Mouse (Mus musculus) bone marrow macrophage, adult 2 months (primary cell): ENCODE measurements at regions not wholly inside any gene's neighbourhood (a gene's known extent, or its start where the extent isn't known, plus 50 kb on each side); places are given as distances from the start of the nearest gene placed in this dataset.

Experiments used
- CTCF ChIP-seq: IDR thresholded peaks from 2 replicates; pipeline ENCODE4 v1.5.1; 2012; ENCODE audit warnings: low read depth, mild to moderate bottlenecking, low read length, moderate library complexity
- POLR2A ChIP-seq: IDR thresholded peaks from 2 replicates; pipeline ENCODE4 v1.6.1; 2012; ENCODE audit warnings: mild to moderate bottlenecking, low read depth, low read length, borderline replicate concordance

DNA sequence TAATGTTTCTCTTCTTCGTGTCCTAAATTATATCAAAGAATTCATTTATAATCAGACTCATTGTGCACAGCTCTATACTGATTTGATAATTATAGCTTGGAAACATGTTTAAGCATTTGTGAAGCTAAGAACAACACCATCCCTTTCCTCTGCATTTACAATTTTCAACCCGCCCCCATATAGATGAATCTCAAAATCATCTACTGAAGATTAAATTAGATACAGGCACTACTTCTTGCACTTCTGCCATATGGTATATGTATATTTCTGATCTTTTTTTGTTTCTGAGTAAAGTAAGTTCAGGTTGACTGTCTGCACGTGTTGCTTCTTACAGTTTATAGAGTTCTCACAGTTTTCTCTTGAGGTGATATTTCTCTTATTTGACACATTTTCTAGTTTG lies 583.1 kb upstream of the C030005K15Rik start:
- TF ChIP-seq CTCF = no peak
- TF ChIP-seq POLR2A = no peak
